Mouse (Mus musculus): ENCODE measurements at regions not wholly inside any gene's neighbourhood (a gene's known extent, or its start where the extent isn't known, plus 50 kb on each side); places are given as distances from the start of the nearest gene placed in this dataset.

DNA sequence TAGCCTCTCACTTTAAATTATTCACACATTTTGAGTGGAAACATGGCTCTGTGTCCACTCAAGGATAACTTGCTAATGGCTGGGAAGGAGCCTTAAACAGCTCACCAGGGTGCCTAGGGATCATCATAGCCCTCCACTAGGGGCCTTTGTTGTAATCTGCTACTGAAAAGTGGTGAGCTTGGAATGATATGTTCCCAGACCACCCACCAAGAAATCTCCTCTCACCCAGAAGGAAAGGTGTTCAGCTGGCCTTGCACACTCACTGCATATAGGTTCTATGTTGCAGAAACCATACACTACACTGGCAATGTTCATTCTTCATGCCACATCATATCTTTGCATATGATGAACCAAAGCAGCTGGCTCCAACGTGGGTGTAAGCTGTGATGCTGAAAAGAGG, 145.1 kb upstream of the Irx1 start:
- no peaks in the 10 kb centered on the region for H3K27me3 ChIP-seq (replicated peaks; ENCODE audit: control insufficient read depth, insufficient read depth, low read length)
- no peaks in the 10 kb centered on the region for H3K36me3 ChIP-seq (ENCODE audit: control insufficient read depth, insufficient read depth, low read length)
- WGBS: 77% methylated on average over 1 of the region's 1 CpGs
- H3K27ac ChIP-seq (ENCODE audit: low read depth): no peak overlapping the region
- no peaks in the 10 kb centered on the region for H3K4me1 ChIP-seq (replicated peaks; ENCODE audit: control insufficient read depth, insufficient read depth, low read length)
- H3K9me3 ChIP-seq (ENCODE audit: control insufficient read depth, low read length): no peaks in the 10 kb centered on the region
- H3K9ac ChIP-seq (ENCODE audit: low read length): no peak overlapping the region
- DNase-seq (ENCODE audit: low spot score) (no peak), ATAC-seq (replicated peaks; ENCODE audit: low FRiP score, low TSS enrichment, low read depth) (no peak)
- no peak overlapping the region for H3K4me3 ChIP-seq (ENCODE audit: low read depth, low read length)
- no peak overlapping the region for H3K4me2 ChIP-seq (ENCODE audit: low read length)

DNA sequence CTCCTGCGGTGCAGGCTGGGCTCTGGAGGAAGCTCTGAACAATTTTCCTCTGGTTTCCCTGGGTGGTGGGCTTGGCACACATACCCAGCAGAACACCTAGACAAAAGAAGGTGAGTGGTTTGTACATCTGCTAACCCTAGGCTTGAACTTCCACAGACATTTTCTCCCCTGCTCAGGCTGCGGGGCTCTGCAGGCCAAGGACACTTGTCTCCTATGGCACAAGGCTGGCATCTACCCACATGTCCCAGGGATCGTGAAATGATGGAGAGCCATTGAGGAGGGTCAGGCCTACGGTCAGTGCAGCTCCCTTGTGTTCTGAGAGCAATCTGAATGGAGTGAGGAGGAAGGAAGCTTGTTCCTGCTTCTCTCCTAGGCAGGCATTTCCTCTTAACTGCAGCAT, 150.4 kb upstream of the Irx1 start:
- WGBS: 83% methylated on average over 4 of the region's 4 CpGs
- no peaks in the 10 kb centered on the region for H3K36me3 ChIP-seq (ENCODE audit: control insufficient read depth, insufficient read depth, low read length)

DNA sequence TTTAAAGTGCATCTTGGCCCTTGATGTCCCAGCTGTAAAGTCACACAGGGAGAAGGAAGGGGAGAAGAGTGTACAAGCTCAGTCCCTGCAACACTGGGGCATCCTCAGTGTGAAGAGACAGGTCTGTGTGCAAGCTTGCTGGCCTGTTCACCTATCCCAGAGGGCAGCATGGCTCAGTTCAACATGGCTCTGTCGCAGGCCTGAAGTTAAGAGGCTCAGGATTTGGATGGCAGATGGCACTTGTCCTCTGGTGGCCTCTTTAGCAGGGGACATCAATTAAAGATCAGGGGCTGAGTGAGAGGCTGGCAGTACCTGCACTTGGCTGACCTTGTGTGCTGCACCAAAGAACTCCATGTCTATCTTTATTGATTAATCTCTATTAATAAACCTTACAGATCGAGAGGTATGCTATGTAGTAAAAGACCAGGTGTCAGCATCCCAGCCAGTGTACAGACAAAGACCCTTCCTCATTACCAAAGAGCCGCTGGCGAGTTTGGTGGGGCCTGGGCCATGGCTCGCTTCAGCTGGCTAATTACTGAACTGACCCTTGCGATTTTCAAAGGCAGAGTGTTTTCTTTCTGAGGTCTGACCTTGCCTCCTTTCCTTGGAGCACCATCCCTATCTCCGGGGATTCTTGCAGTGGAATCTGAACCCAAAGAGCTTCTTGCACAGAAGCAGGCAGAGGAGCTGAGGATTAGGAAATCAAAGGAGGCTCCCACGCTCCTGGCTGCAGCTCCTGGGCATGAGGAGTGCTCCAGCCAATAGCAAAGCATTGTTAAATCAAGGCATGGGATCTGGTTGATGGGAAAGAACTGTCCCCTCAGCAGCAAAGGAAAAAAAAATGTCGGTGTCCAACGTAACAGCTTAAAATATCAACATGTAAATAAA, 151.5 kb upstream of the Irx1 start:
- Histone ChIP-seq H3K27me3 (replicated peaks; ENCODE audit: control insufficient read depth, insufficient read depth, low read length) (no peaks in the 10 kb centered on the region), H3K4me2 (ENCODE audit: low read length) (no peak overlapping the region), H3K36me3 (ENCODE audit: control insufficient read depth, insufficient read depth, low read length) (no peaks in the 10 kb centered on the region), H3K27ac (ENCODE audit: low read depth) (no peak overlapping the region), H3K4me1 (replicated peaks; ENCODE audit: control insufficient read depth, insufficient read depth, low read length) (no peaks in the 10 kb centered on the region), H3K9ac (ENCODE audit: low read length) (no peak overlapping the region), H3K4me3 (ENCODE audit: low read depth, low read length) (no peak overlapping the region), H3K9me3 (ENCODE audit: control insufficient read depth, low read length) (no peaks in the 10 kb centered on the region)
- 62% methylated on average over 10 of the region's 10 CpGs for WGBS
- ATAC-seq (replicated peaks; ENCODE audit: low FRiP score, low TSS enrichment, low read depth) (no peak), DNase-seq (ENCODE audit: low spot score) (no peak)

More for the DNA sequence above, 150.4 kb upstream of the Irx1 start:
- no peak overlapping the region for H3K4me2 ChIP-seq (ENCODE audit: low read length)
- H3K27ac ChIP-seq (ENCODE audit: low read depth): no peak overlapping the region
- DNase-seq (ENCODE audit: low spot score) (no peak), ATAC-seq (replicated peaks; ENCODE audit: low FRiP score, low TSS enrichment, low read depth) (no peak)
- H3K4me1 ChIP-seq (replicated peaks; ENCODE audit: control insufficient read depth, insufficient read depth, low read length): no peaks in the 10 kb centered on the region
- no peak overlapping the region for H3K4me3 ChIP-seq (ENCODE audit: low read depth, low read length)
- H3K27me3 ChIP-seq (replicated peaks; ENCODE audit: control insufficient read depth, insufficient read depth, low read length): no peaks in the 10 kb centered on the region
- H3K9ac ChIP-seq (ENCODE audit: low read length): no peak overlapping the region
- H3K9me3 ChIP-seq (ENCODE audit: control insufficient read depth, low read length): no peaks in the 10 kb centered on the region

DNA sequence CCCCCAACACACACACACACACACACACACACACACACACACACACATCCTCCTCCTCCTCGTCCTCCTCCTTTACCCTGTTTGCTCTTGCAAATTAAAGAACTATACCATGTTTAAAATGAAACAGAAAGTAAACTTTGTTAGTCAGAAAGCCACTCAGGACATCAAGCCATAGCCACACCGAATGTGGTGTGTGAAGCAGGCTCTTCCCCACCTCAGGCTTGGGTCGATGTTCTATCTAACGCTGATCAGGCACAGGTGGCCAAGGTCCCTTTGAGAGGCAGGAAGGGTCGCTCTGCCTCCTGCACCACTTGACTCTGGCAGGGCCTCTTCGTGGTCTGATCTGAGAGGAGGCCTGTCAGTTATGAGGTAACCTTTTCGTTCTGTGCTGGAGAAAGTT, 156.9 kb upstream of the Irx1 start:
- Histone ChIP-seq H3K27ac (ENCODE audit: low read depth) (no peak overlapping the region), H3K9ac (ENCODE audit: low read length) (no peak overlapping the region), H3K9me3 (ENCODE audit: control insufficient read depth, low read length) (no peaks in the 10 kb centered on the region), H3K27me3 (replicated peaks; ENCODE audit: control insufficient read depth, insufficient read depth, low read length) (0 out of 2 replicates have a peak, but pooled peaks cover 3% of the 10 kb centered on the region), H3K4me3 (ENCODE audit: low read depth, low read length) (no peak overlapping the region), H3K4me1 (replicated peaks; ENCODE audit: control insufficient read depth, insufficient read depth, low read length) (no peaks in the 10 kb centered on the region; the same call in 1 of the 2 replicates), H3K36me3 (ENCODE audit: control insufficient read depth, insufficient read depth, low read length) (no peaks in the 10 kb centered on the region), H3K4me2 (ENCODE audit: low read length) (no peak overlapping the region)
- ATAC-seq (replicated peaks; ENCODE audit: low FRiP score, low TSS enrichment, low read depth) (no peak), DNase-seq (ENCODE audit: low spot score) (no peak)
- WGBS: 24% methylated on average over 7 of the region's 7 CpGs

DNA sequence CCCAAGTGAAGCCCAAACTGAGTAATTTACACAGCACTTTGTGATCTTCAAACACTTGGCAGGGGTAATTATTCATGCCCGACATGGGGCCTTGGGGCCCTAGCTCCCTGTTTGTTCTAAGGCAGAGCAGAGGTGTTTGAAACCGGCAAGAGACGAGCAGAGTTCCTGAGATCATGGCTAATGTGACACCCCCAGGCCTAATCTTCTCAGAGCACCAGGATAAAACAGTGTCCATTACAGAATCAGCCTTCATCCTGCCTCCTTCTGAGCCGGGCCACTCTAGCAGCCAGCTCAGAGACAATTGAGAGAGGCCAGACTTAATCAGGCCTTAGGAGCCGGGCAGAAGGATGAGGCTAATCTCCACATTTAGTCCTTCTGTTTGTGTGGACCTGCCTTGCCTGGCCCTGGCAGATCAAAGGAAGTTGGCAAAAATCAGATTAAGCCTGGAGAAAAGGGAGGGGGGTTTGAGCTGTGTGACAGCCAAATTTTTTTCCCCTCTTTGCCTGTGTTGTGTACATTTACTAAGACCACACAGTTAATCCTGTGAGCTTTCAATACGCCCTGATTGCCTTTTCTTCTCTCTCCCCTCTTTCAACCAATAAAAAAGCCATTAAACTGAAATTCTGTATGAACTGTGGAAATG, 157.5 kb upstream of the Irx1 start:
- Histone ChIP-seq H3K9ac (ENCODE audit: low read length) (no peak overlapping the region), H3K4me2 (ENCODE audit: low read length) (no peak overlapping the region), H3K27me3 (replicated peaks; ENCODE audit: control insufficient read depth, insufficient read depth, low read length) (0 out of 2 replicates have a peak, but pooled peaks cover 3% of the 10 kb centered on the region), H3K4me1 (replicated peaks; ENCODE audit: control insufficient read depth, insufficient read depth, low read length) (no peaks in the 10 kb centered on the region; the same call in 1 of the 2 replicates), H3K4me3 (ENCODE audit: low read depth, low read length) (no peak overlapping the region), H3K27ac (ENCODE audit: low read depth) (no peak overlapping the region), H3K9me3 (ENCODE audit: control insufficient read depth, low read length) (no peaks in the 10 kb centered on the region), H3K36me3 (ENCODE audit: control insufficient read depth, insufficient read depth, low read length) (no peaks in the 10 kb centered on the region)
- 17% methylated on average over 6 of the region's 6 CpGs for WGBS
- ATAC-seq (replicated peaks; ENCODE audit: low FRiP score, low TSS enrichment, low read depth): no peak
- DNase-seq (ENCODE audit: low spot score): no peak

DNA sequence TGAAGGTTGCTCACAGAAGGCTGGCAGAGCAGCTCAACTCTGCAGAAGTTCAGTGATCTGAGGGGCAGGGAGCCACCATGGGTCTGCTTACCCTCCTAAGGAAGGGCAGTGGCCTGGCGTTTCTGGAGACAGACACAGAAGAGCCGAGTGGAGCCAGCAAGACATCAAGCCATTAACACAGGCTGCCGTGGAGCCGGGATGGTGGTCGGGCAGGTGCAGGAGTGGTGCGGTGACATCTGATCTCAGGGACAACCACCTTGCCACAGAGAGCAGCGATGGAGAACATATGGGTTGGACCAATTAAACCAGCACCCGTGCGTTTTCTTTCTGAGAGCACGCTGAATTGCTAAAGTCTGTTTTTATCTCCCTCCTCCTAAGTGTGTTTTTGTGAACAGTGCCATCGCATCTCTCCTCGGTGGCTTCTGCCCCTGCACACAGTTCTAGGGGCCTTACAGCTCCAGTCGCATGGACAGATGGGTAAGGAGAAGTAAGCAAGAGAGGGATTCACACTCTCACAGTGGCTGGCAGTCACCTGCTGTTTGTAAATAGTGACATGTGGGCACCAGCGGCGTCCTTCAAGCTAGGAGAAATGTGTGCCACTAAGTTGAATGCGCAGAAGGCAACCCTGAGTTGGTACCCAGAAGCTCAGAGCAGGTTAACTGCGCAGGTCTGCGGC, 158.2 kb upstream of the Irx1 start:
- 61% methylated on average over 18 of the region's 18 CpGs for WGBS
- no peak overlapping the region for H3K4me2 ChIP-seq (ENCODE audit: low read length)
- 0 out of 2 replicates have a peak, but pooled peaks cover 3% of the 10 kb centered on the region for H3K27me3 ChIP-seq (replicated peaks; ENCODE audit: control insufficient read depth, insufficient read depth, low read length)
- H3K36me3 ChIP-seq (ENCODE audit: control insufficient read depth, insufficient read depth, low read length): no peaks in the 10 kb centered on the region
- H3K27ac ChIP-seq (ENCODE audit: low read depth): no peak overlapping the region
- H3K9me3 ChIP-seq (ENCODE audit: control insufficient read depth, low read length): no peaks in the 10 kb centered on the region
- H3K4me1 ChIP-seq (replicated peaks; ENCODE audit: control insufficient read depth, insufficient read depth, low read length): no peaks in the 10 kb centered on the region; the same call in 1 of the 2 replicates
- no peak overlapping the region for H3K4me3 ChIP-seq (ENCODE audit: low read depth, low read length)
- no peak overlapping the region for H3K9ac ChIP-seq (ENCODE audit: low read length)
- no peak for ATAC-seq (replicated peaks; ENCODE audit: low FRiP score, low TSS enrichment, low read depth)
- no peak for DNase-seq (ENCODE audit: low spot score)

DNA sequence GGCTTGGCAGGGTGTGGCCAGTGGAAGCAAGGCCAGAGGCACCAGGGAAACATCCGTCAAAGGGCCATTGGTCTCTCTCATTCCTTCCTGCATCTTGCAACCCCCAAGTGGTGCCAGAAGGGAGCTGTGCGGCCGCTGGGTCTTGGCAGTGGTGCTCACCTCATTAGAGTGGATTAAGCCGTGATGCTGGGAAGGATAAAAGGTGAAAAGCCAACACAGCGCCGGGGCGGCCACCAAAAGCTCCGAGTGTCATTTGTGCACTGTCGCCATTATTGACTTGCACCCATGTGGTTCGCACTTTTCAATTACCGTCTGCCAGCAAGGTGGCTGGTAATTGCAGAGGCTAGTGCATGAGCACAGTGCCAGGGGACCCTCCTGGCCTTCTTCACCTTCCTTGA, 158.7 kb upstream of the Irx1 start:
- H3K4me1 ChIP-seq (replicated peaks; ENCODE audit: control insufficient read depth, insufficient read depth, low read length): no peaks in the 10 kb centered on the region; the same call in 1 of the 2 replicates
- no peaks in the 10 kb centered on the region for H3K9me3 ChIP-seq (ENCODE audit: control insufficient read depth, low read length)
- H3K4me3 ChIP-seq (ENCODE audit: low read depth, low read length): no peak overlapping the region
- ATAC-seq (replicated peaks; ENCODE audit: low FRiP score, low TSS enrichment, low read depth) (no peak), DNase-seq (ENCODE audit: low spot score) (no peak)
- no peak overlapping the region for H3K27ac ChIP-seq (ENCODE audit: low read depth)
- no peak overlapping the region for H3K4me2 ChIP-seq (ENCODE audit: low read length)
- no peaks in the 10 kb centered on the region for H3K36me3 ChIP-seq (ENCODE audit: control insufficient read depth, insufficient read depth, low read length)
- WGBS: 65% methylated on average over 11 of the region's 11 CpGs
- no peak overlapping the region for H3K9ac ChIP-seq (ENCODE audit: low read length)
- H3K27me3 ChIP-seq (replicated peaks; ENCODE audit: control insufficient read depth, insufficient read depth, low read length): 0 out of 2 replicates have a peak, but pooled peaks cover 3% of the 10 kb centered on the region

DNA sequence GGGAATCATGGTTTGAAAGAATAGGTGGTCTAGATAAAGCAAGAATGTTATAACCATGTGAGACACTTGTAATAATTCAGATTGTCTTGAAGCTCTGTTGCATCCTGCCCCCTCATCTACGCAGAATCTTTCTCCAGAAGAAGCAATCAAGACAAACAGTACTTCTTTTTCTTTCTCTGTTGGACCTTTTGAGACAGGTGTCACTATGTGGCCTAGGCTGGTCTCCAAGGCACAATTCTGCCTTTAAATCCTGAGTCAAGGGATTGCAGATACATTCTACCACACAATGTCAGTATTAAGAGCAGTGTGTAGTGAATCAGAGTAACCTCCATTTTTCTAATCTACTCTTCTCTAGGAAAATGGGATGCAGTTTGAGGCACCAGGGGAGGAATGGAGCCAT, 164.8 kb upstream of the Irx1 start:
- ATAC-seq (replicated peaks; ENCODE audit: low FRiP score, low TSS enrichment, low read depth) (no peak), DNase-seq (ENCODE audit: low spot score) (no peak)
- H3K36me3 ChIP-seq (ENCODE audit: control insufficient read depth, insufficient read depth, low read length): no peaks in the 10 kb centered on the region
- H3K9me3 ChIP-seq (ENCODE audit: control insufficient read depth, low read length): no peaks in the 10 kb centered on the region
- no peak overlapping the region for H3K4me3 ChIP-seq (ENCODE audit: low read depth, low read length)
- H3K27ac ChIP-seq (ENCODE audit: low read depth): no peak overlapping the region
- no peak overlapping the region for H3K4me2 ChIP-seq (ENCODE audit: low read length)
- no peaks in the 10 kb centered on the region for H3K4me1 ChIP-seq (replicated peaks; ENCODE audit: control insufficient read depth, insufficient read depth, low read length)
- H3K9ac ChIP-seq (ENCODE audit: low read length): no peak overlapping the region
- no peaks in the 10 kb centered on the region for H3K27me3 ChIP-seq (replicated peaks; ENCODE audit: control insufficient read depth, insufficient read depth, low read length)
- WGBS: 88% methylated on average over 1 of the region's 1 CpGs
